Mouse (Mus musculus) ES-E14 (cell line): ENCODE measurements around the gene Podnl1. TPM values are rescaled to one million over a fixed set of nuclear protein-coding genes. Genes with fewer than 3 reads are reported as not detected.
A peak's percentile ranks its signal among the peaks of the same experiment; 100 is the strongest.

Experiments
- DNase-seq: peaks from one replicate; pipeline ENCODE4 v3.0.0-alpha.2; 2013; ENCODE audit warnings: low read depth, low spot score
- H3K27ac ChIP-seq: 2 replicates; pipeline ENCODE4 v1.5.1; 2012; ENCODE audit warnings: low read depth, mild to moderate bottlenecking, low read length, moderate library complexity, mixed read lengths; ENCODE audit not compliant: poor library complexity, insufficient read depth, severe bottlenecking
- H3K36me3 ChIP-seq: 2 replicates; pipeline ENCODE4 v1.6.1; 2012; ENCODE audit warnings: mild to moderate bottlenecking, low read length, moderate library complexity, mixed read lengths; ENCODE audit not compliant: control insufficient read depth, poor library complexity, insufficient read depth, severe bottlenecking
- H3K4me1 ChIP-seq, 2 experiments: fragments of 150-350 bp in 1 of 2; sonication (generic) in 1 of 2; 2 replicates each; pipeline ENCODE4 v1.6.1; 2012; ENCODE audit warnings: low read length in 2 of 2, mild to moderate bottlenecking in 1 of 2, mixed read lengths in 1 of 2; ENCODE audit not compliant: control insufficient read depth in 2 of 2, insufficient read depth in 2 of 2, poor library complexity in 1 of 2
- H3K4me3 ChIP-seq, 2 experiments: fragments of 150-350 bp in 1 of 2; sonication (generic) in 1 of 2; 2 replicates each; pipeline ENCODE4 v1.5.1; 2012; ENCODE audit warnings: low read length in 2 of 2, low read depth in 1 of 2, mild to moderate bottlenecking in 1 of 2, mixed read lengths in 1 of 2; ENCODE audit not compliant: insufficient read depth in 1 of 2, poor library complexity in 1 of 2, severe bottlenecking in 1 of 2
- H3K9ac ChIP-seq: 2 replicates; pipeline ENCODE4 v1.6.1; 2012; ENCODE audit warnings: low read depth, mild to moderate bottlenecking, low read length, mixed read lengths; ENCODE audit not compliant: poor library complexity, insufficient read depth, severe bottlenecking
- H3K9me3 ChIP-seq: fragments of 150-350 bp; sonication (generic); 2 replicates; pipeline ENCODE4 v1.6.1; 2012; ENCODE audit warnings: low read depth, mild to moderate bottlenecking, low read length; ENCODE audit not compliant: control insufficient read depth, insufficient read depth
- CHD2 ChIP-seq: IDR thresholded peaks from 2 replicates; pipeline ENCODE4 v1.6.1; 2014; ENCODE audit warnings: mild to moderate bottlenecking, low read depth, low read length, inconsistent platforms
- HCFC1 ChIP-seq: IDR thresholded peaks from 2 replicates; pipeline ENCODE4 v1.6.1; 2012; ENCODE audit warnings: low read length, inconsistent platforms, borderline replicate concordance; ENCODE audit not compliant: insufficient read depth
- MAFK ChIP-seq: IDR thresholded peaks from 2 replicates; pipeline ENCODE4 v1.6.1; 2014; ENCODE audit warnings: mild to moderate bottlenecking, low read depth, low read length, inconsistent platforms; ENCODE audit not compliant: insufficient read depth
- ZC3H11A ChIP-seq: IDR thresholded peaks from 2 replicates; pipeline ENCODE4 v1.6.1; 2012; ENCODE audit warnings: low read depth, mild to moderate bottlenecking, inconsistent platforms, low read length, borderline replicate concordance
- ZNF384 ChIP-seq: IDR thresholded peaks from 2 replicates; pipeline ENCODE4 v1.6.1; 2012; ENCODE audit warnings: low read depth, low read length, inconsistent platforms
- in situ Hi-C, 2 experiments: fragments of 600-800 bp; cut with MboI; formaldehyde crosslinking; loops; one replicate each; pipeline ENCODE4 v1.15.1; 2025; ENCODE audit warnings: low sequenced_read_pairs in 2 of 2, inconsistent platforms in 1 of 2; ENCODE audit not compliant: unreplicated experiment in 2 of 2
- total RNA-seq: library from RNA; depleted of rRNA; stranded (reverse); fragments of 300-350 nt; gene quantifications from 2 replicates; pipeline ENCODE4 v1.2.3, GENCODE M21; 2012

Podnl1 gene
- total RNA-seq, 1 experiment, result 1.5 TPM

DNA sequence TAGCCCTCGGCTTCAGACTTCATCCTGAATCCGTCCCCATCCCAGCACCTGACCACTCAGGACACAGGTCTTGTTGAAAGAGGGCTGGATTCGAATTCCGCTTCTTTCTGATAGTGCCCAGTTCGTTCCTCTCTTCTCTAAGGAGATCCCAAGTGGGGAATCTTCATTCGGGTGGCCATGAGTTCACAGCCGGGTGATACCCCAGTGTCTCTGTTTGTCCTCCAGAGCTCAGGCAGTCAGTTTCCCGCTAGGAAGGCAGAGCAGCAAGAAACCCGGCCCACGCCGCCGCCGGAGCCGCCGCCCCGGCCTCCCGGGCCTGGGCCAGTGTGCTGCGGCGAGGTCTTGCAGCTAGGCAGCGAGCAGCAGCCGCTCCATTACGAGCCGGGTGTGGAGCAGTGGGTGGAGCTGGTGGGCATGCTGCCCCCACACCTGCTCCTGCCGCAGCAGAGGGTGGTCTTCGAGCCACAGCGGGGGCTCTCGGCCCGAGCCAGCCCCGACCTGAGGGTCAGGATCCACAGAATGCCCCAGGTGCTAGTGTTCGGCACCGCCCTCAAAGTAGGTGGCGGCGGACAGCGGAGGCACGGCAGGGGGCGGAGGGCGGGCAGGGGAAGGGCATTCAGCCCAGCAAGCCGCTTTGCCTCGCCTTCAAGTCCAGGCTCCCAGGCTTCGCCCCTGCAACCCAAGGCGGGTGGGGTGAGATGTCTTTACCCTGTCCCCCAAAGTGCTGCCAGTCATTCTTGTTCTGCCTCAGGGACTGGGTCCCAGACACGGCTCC, 41.3 kb upstream of the Podnl1 start:
- Histone ChIP-seq H3K9ac (no peak overlapping the region), H3K4me1 (peaks cover 0 to 12% of the 10 kb centered on the region in 2 experiments; a peak in 2 of 4 replicates), H3K4me3 (peak overlapping the region; percentile 50 to 53), H3K36me3 (peaks cover 20% of the 10 kb centered on the region; the same call in 1 of the 2 replicates), H3K27ac (no peak overlapping the region; the same call in 1 of the 2 replicates), H3K9me3 (no peaks in the 10 kb centered on the region)
- in situ Hi-C loops, result no loop called here
- TF ChIP-seq HCFC1 (no peak), CHD2 (no peak), MAFK (no peak), ZNF384 (no peak), ZC3H11A (no peak)
- no peak for DNase-seq

DNA sequence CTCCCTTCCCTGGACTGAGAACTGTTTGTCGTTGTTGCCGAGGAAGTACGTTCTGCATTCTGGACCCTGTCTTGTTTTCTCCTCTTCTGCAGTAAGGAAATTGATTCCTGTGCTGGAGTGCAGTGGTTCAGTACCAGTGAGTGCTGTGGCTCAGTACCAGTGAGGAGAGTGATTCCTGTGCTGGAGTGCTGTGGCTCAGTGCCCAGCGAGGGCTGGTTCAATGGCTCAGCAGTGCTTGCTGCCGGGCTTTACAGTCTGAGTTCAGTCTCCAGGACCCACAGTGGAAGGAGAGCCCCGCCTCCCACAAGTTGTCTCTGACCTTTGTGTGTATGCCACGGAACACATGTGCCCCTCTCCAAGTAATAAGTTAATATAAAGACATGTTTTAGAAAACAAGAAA, 38.6 kb upstream of the Podnl1 start:
- in situ Hi-C loops, result no loop called here
- no peak overlapping the region for H3K9ac ChIP-seq
- no peak for DNase-seq
- H3K36me3 ChIP-seq, result peaks cover 23% of the 10 kb centered on the region; the same call in 1 of the 2 replicates
- TF ChIP-seq CHD2 (no peak), HCFC1 (no peak), MAFK (no peak), ZC3H11A (no peak), ZNF384 (no peak)
- H3K27ac ChIP-seq, result no peak overlapping the region
- no peak overlapping the region for H3K4me3 ChIP-seq
- peaks cover 0 to 12% of the 10 kb centered on the region in 2 experiments; a peak in 2 of 4 replicates for H3K4me1 ChIP-seq
- no peaks in the 10 kb centered on the region for H3K9me3 ChIP-seq

DNA sequence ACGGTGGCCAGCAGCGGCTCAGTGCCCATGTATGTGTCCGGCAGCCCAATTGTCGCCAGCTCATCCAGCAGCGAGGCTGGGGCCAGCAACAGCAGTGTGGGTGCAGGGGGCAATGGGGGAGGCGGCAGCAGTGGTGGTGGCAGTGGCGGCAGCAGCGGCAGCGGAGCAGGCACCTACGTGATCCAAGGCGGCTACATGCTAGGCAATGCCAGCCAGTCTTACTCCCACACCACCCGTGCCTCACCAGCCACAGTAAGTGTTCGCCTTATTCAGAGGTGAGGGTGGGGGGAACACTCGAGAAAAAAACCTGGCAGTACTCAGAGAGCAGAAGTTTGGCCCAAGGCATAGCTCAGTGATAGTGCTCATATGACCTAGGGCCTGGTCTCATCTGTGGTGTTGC, 38.0 kb upstream of the Podnl1 start:
- Histone ChIP-seq H3K4me1 (peaks cover 0 to 12% of the 10 kb centered on the region in 2 experiments; a peak in 2 of 4 replicates), H3K4me3 (no peak overlapping the region), H3K9ac (no peak overlapping the region), H3K9me3 (no peaks in the 10 kb centered on the region), H3K27ac (no peak overlapping the region), H3K36me3 (peaks cover 25% of the 10 kb centered on the region; the same call in 1 of the 2 replicates)
- no peak for TF ChIP-seq CHD2
- no peak for TF ChIP-seq MAFK
- TF ChIP-seq ZC3H11A, result no peak
- TF ChIP-seq ZNF384, result no peak
- no peak for TF ChIP-seq HCFC1
- DNase-seq, result no peak
- in situ Hi-C loops, result no loop called here

DNA sequence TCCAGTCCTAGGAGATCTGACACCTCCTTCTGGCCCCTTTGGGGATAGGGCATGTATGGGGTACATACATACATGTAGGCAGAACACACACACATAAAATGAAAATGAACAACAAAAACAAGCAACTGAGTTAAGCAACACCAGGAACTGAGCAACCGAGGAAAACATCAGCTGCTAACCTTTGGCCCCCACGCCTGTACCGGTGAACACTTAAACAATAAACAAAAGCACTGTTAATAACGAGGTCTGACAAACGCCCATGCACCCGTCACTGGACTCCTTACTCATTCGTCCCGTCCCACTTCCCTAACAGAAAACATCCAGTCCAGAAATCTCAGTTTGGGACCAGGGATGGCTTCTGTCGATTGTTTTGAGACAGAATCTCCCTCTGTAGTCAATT, 36.5 kb upstream of the Podnl1 start:
- H3K4me1 ChIP-seq, result peaks cover 0 to 8% of the 10 kb centered on the region in 2 experiments; a peak in 2 of 4 replicates
- no peak for TF ChIP-seq ZNF384
- TF ChIP-seq CHD2, result no peak
- TF ChIP-seq HCFC1, result no peak
- no peak for TF ChIP-seq ZC3H11A
- TF ChIP-seq MAFK, result no peak
- no peak for DNase-seq
- H3K9me3 ChIP-seq, result no peaks in the 10 kb centered on the region
- no peak overlapping the region for H3K27ac ChIP-seq
- H3K9ac ChIP-seq, result no peak overlapping the region
- H3K36me3 ChIP-seq, result peaks cover 31% of the 10 kb centered on the region; the same call in 1 of the 2 replicates
- no peak overlapping the region for H3K4me3 ChIP-seq
- in situ Hi-C loops, result no loop called here
